Mouse (Mus musculus) adrenal gland, postnatal 10 days (tissue): ENCODE measurements around the gene Olfr561. TPM values are rescaled to one million over a fixed set of nuclear protein-coding genes. Genes with fewer than 3 reads are reported as not detected.
A peak's percentile ranks its signal among the peaks of the same experiment; 100 is the strongest.

Source experiments
- DNase-seq: peaks from one replicate; pipeline ENCODE4 v3.0.0; 2021; ENCODE audit warnings: mixed read lengths
- long read RNA-seq, 2 experiments: library from polyadenylated mRNA; stranded (forward); transcript quantifications; one replicate each; pipeline ENCODE4 v2.0.0; 2021
- total RNA-seq, 2 experiments: library from RNA; stranded (reverse); gene quantifications; 2 replicates each; pipeline ENCODE4 v1.2.3; 2021

The Olfr561 gene
- total RNA-seq = not detected
- long read RNA-seq, experiment 1 = 0 reads
- long read RNA-seq, experiment 2 = 0 reads

GRCm38 (mm10) chr7:102770921-102771320, at the start of gene Olfr561:
Gene Olfr561 (plus strand): TSS chr7:102771221.
- no peak for DNase-seq

- no peak for DNase-seq
Measured at GRCm38 (mm10) chr7:102727391-102727790, 43.6 kb upstream of the Olfr561 start, which contains the start of gene Olfr559. Gene Olfr559 (minus strand): TSS chr7:102727491.

- no peak for DNase-seq
Measured at GRCm38 (mm10) chr7:102733793-102734192, 37.2 kb upstream of the Olfr561 start.

- no peak for DNase-seq
Measured at GRCm38 (mm10) chr7:102737705-102738104, 33.3 kb upstream of the Olfr561 start.

GRCm38 (mm10) chr7:102752086-102752485, 18.9 kb upstream of the Olfr561 start:
- DNase-seq = peak; percentile 31

- no peak for DNase-seq
Measured at GRCm38 (mm10) chr7:102759266-102759665, 11.8 kb upstream of the Olfr561 start, which contains the start of the genes Olfr560 and Olfr78. Gene Olfr560 (minus strand): TSS chr7:102759366. Gene Olfr78 (minus strand): TSS chr7:102759471.

- DNase-seq = no peak
Measured at GRCm38 (mm10) chr7:102803180-102803579, 32.2 kb downstream of the Olfr561 start, which contains the start of gene Olfr564. Gene Olfr564 (plus strand): TSS chr7:102803480.

Other genes with a start within 250 kb of the Olfr561 start
- gene Olfr547, start 236.5 kb upstream of the Olfr561 start, total RNA-seq = not detected
- gene Olfr548-ps1, start 230.3 kb upstream of the Olfr561 start, total RNA-seq = not detected
- gene Olfr549, start 221.4 kb upstream of the Olfr561 start, total RNA-seq = not detected
- gene Trim21, start 205.7 kb upstream of the Olfr561 start, total RNA-seq = 10 to 100 TPM; 10.1 to 15.8 TPM
- gene Olfr550, start 199.8 kb upstream of the Olfr561 start, total RNA-seq = not detected
- not detected for gene Olfr551, start 179.3 kb upstream of the Olfr561 start, total RNA-seq
- under 1 TPM in 1 of 2 experiments, not detected in 1; 0.12 TPM for gene Olfr552, start 173.5 kb upstream of the Olfr561 start, total RNA-seq
- gene Olfr553, start 153.0 kb upstream of the Olfr561 start, total RNA-seq = not detected
- not detected for gene Olfr554, start 132.8 kb upstream of the Olfr561 start, total RNA-seq
- not detected for gene Olfr555, start 112.4 kb upstream of the Olfr561 start, total RNA-seq
- not detected for gene Olfr556, start 106.3 kb upstream of the Olfr561 start, total RNA-seq
- gene Trim68, start 83.9 kb upstream of the Olfr561 start, total RNA-seq = 10 to 100 TPM in 1 of 2 experiments, 1 to 10 TPM in 1; 6.1 to 14.3 TPM
- gene Olfr557, start 75.3 kb upstream of the Olfr561 start, total RNA-seq = not detected
- gene Olfr558, start 69.0 kb upstream of the Olfr561 start, total RNA-seq = 1 to 10 TPM; 1.4 to 2.6 TPM
- gene Olfr33, start 52.2 kb upstream of the Olfr561 start, total RNA-seq = not detected
- gene Olfr559, start 43.7 kb upstream of the Olfr561 start, total RNA-seq = not detected
- not detected for gene Olfr560, start 11.9 kb upstream of the Olfr561 start, total RNA-seq
- gene Olfr78, start 11.8 kb upstream of the Olfr561 start, total RNA-seq = 1 to 10 TPM; 1.5 to 2.6 TPM
- gene Olfr564, start 32.3 kb downstream of the Olfr561 start, total RNA-seq = not detected
- gene Olfr566, start 87.5 kb downstream of the Olfr561 start, total RNA-seq = not detected
- gene Olfr568, start 105.9 kb downstream of the Olfr561 start, total RNA-seq = not detected
- not detected for gene Olfr569, start 119.7 kb downstream of the Olfr561 start, total RNA-seq
- gene Olfr570, start 123.4 kb downstream of the Olfr561 start, total RNA-seq = not detected
- not detected for gene Olfr571, start 146.3 kb downstream of the Olfr561 start, total RNA-seq
- gene Olfr572, start 153.2 kb downstream of the Olfr561 start, total RNA-seq = not detected
- not detected for gene Olfr573-ps1, start 171.4 kb downstream of the Olfr561 start, total RNA-seq
- gene Olfr574, start 177.2 kb downstream of the Olfr561 start, total RNA-seq = not detected
- gene Olfr575, start 187.6 kb downstream of the Olfr561 start, total RNA-seq = not detected
- gene Olfr576, start 191.4 kb downstream of the Olfr561 start, total RNA-seq = not detected
- not detected for gene Olfr577, start 204.7 kb downstream of the Olfr561 start, total RNA-seq
- gene Olfr578, start 218.1 kb downstream of the Olfr561 start, total RNA-seq = not detected